Mouse (Mus musculus) thymus, postnatal 36 days (tissue): Measurements from ENCODE around the gene Myh3.
A peak's percentile ranks its signal among the peaks of the same experiment; 100 is the strongest.

Experiments used
- DNase-seq, 2 experiments: peaks; one replicate each; pipeline ENCODE4 v3.0.0; 2022; ENCODE audit warnings: mixed read lengths in 2 of 2

Myh3 gene

GRCm38 (mm10) chr11:67078000-67078399, at the start of gene Myh3:
Gene Myh3, plus strand, starts transcription at chr11:67078300.
- no peak for DNase-seq

GRCm38 (mm10) chr11:67030904-67031602, 47.0 kb upstream of the Myh3 start:
- peak in 1 of 2 experiments; percentile 4 for DNase-seq

GRCm38 (mm10) chr11:67031603-67031915, 46.5 kb upstream of the Myh3 start:
- DNase-seq: no peak

GRCm38 (mm10) chr11:67034775-67035485, 43.2 kb upstream of the Myh3 start:
- DNase-seq: no peak

- DNase-seq: no peak
Measured at GRCm38 (mm10) chr11:67036229-67036628, 41.9 kb upstream of the Myh3 start.

- DNase-seq: no peak
Measured at GRCm38 (mm10) chr11:67036892-67037291, 41.2 kb upstream of the Myh3 start.

- DNase-seq: no peak
Measured at GRCm38 (mm10) chr11:67039799-67040198, 38.3 kb upstream of the Myh3 start.

GRCm38 (mm10) chr11:67040483-67040882, 37.6 kb upstream of the Myh3 start:
- no peak for DNase-seq

GRCm38 (mm10) chr11:67043007-67043406, 35.1 kb upstream of the Myh3 start:
- no peak for DNase-seq

- DNase-seq: no peak
Measured at GRCm38 (mm10) chr11:67044959-67045358, 33.1 kb upstream of the Myh3 start.

- no peak for DNase-seq
Measured at GRCm38 (mm10) chr11:67047199-67047598, 30.9 kb upstream of the Myh3 start.

GRCm38 (mm10) chr11:67048496-67048895, 29.6 kb upstream of the Myh3 start:
- no peak for DNase-seq

- DNase-seq: no peak
Measured at GRCm38 (mm10) chr11:67049256-67049655, 28.8 kb upstream of the Myh3 start.

- DNase-seq: no peak
Measured at GRCm38 (mm10) chr11:67051676-67052320, 26.3 kb upstream of the Myh3 start.

- peak; percentile 80 to 82 for DNase-seq
Measured at GRCm38 (mm10) chr11:67052321-67052952, 25.7 kb upstream of the Myh3 start, which contains the start of the genes Adprm and Sco1. Gene Adprm, minus strand, starts transcription at chr11:67052594. Gene Sco1, plus strand, starts transcription at chr11:67052670.

GRCm38 (mm10) chr11:67054754-67055365, 23.2 kb upstream of the Myh3 start:
- no peak for DNase-seq

- DNase-seq: no peak
Measured at GRCm38 (mm10) chr11:67061311-67061710, 16.8 kb upstream of the Myh3 start.

GRCm38 (mm10) chr11:67062726-67063125, 15.4 kb upstream of the Myh3 start:
- DNase-seq: no peak

GRCm38 (mm10) chr11:67067741-67068140, 10.4 kb upstream of the Myh3 start:
- DNase-seq: no peak

- no peak for DNase-seq
Measured at GRCm38 (mm10) chr11:67072615-67073130, 5.4 kb upstream of the Myh3 start.

- DNase-seq: no peak
Measured at GRCm38 (mm10) chr11:67075036-67075435, 3.1 kb upstream of the Myh3 start.

- no peak for DNase-seq
Measured at GRCm38 (mm10) chr11:67076781-67077180, 1.3 kb upstream of the Myh3 start.

GRCm38 (mm10) chr11:67077435-67077834, 665 bp upstream of the Myh3 start:
- no peak for DNase-seq
